Mouse (Mus musculus): ENCODE measurements around the gene Dhx35. TPM values are rescaled to one million over a fixed set of nuclear protein-coding genes. Genes with fewer than 3 reads are reported as not detected.
A peak's percentile ranks its signal among the peaks of the same experiment; 100 is the strongest.

Dhx35 gene
- polyA plus RNA-seq, 1 experiment from 2014 or later = 17.3 TPM

DNA sequence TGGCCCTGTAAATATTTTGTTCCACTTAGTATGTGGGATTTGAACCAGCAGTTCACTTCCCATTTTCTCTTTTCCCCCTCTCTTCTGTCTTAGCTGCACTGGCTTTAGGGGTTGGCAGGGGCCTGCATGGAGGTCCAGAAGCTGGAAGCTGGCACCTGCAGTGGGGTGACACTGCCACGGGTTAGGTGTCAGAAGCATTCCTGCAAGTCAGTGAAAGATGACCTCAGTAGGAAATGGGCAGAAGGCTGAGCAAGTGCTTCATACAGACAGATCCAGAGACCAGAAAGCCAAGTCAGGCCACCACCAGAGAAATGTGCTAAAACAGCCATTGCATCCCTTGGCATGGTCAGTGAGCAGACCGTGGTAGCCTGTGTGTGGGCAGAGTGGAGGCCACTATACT lies 66.5 kb downstream of the Dhx35 start:
- WGBS = 85% methylated on average over 2 of the region's 2 CpGs
- no peak overlapping the region for H3K27ac ChIP-seq (replicated peaks)
- no peaks in the 10 kb centered on the region for H3K4me1 ChIP-seq
- H3K27me3 ChIP-seq = no peaks in the 10 kb centered on the region
- peaks cover 5% of the 10 kb centered on the region; the same call in 1 of the 2 replicates for H3K36me3 ChIP-seq
- H3K4me2 ChIP-seq (replicated peaks) = no peak overlapping the region
- no peak overlapping the region for H3K4me3 ChIP-seq
- H3K9me3 ChIP-seq = no peaks in the 10 kb centered on the region
- H3K9ac ChIP-seq (replicated peaks) = no peak overlapping the region
- no peak for ATAC-seq (replicated peaks)

DNA sequence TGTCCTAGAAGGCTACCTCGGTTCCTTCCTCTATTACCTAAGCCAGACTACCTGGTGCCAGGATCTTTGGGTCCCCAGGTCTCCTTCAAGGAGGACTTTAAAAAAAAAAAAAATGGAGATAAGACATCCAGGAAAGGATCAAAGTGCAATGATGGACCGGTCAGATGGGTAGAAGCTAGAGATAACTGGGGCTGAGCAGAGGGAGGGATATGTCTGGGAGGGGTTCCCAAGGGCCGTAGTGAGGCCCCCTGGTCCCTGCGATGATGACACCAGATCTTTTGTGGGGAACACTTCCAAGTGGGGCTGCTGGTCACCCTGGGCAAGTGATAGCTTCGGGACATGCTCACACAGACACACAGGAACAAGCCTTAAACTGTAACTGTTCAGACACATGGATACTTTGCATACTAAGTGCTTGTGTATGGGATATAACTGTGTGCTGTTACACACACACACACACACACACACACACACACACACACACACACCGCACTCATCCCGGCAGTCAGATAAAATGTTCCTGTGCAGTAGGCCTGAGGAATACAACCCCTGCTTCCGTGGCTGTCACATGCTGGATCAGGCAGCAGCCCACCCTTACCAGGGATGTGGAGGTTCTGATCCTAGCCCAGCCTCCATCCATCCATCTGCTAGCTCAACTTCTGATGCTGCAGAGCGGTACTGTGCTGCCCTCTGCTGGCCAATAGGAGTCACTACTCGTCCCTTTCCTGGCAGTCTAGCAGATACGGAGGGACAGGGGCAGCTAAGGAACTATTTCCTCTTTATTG lies 68.9 kb downstream of the Dhx35 start:
- 57% methylated on average over 11 of the region's 11 CpGs for WGBS
- Histone ChIP-seq H3K4me3 (no peak overlapping the region), H3K4me2 (replicated peaks) (no peak overlapping the region), H3K9me3 (no peaks in the 10 kb centered on the region), H3K9ac (replicated peaks) (no peak overlapping the region), H3K36me3 (no peaks in the 10 kb centered on the region), H3K27me3 (no peaks in the 10 kb centered on the region), H3K4me1 (no peaks in the 10 kb centered on the region), H3K27ac (replicated peaks) (no peak overlapping the region)
- ATAC-seq (replicated peaks) = peak; percentile 71

DNA sequence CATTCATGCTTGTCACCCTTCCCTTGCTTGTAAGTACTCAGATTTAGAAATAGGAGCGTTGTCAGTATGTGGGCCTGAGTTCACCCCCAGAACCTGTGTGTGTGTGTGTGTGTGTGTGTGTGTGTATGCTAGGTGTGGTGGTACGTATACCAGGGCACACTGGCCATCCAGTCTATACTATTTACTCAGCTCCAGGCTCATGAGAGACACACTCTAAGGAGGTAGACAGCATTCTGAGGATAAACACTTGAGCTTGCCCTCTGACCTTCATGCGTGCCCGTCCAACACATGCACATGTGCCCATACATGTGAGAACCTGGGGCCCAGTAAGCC lies 69.5 kb downstream of the Dhx35 start:
- WGBS = 82% methylated on average over 4 of the region's 4 CpGs
- Histone ChIP-seq H3K9me3 (no peaks in the 10 kb centered on the region), H3K4me3 (no peak overlapping the region), H3K4me1 (no peaks in the 10 kb centered on the region), H3K27ac (replicated peaks) (no peak overlapping the region), H3K9ac (replicated peaks) (no peak overlapping the region), H3K27me3 (no peaks in the 10 kb centered on the region), H3K36me3 (no peaks in the 10 kb centered on the region), H3K4me2 (replicated peaks) (no peak overlapping the region)
- ATAC-seq (replicated peaks) = peak; percentile 53

DNA sequence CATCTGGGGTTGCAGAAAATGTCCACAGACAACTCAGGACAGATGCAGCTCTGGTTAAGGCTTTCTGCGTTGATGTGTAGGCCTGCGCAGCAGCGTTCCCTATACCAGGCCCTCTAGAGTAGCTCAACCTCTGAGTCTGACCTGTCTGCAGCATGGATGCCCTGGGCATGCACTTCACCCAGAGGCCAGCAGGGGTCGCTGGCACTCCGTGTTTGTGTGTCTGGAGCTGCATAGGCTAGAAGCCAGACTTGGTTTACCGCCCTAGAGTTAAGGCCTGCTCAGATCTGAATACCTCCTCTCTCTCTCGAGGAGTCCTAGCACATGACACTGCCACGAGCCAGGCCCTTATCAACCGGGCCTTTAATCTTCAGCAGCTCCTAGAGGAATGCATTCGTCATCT lies 70.8 kb downstream of the Dhx35 start:
- Histone ChIP-seq H3K36me3 (no peaks in the 10 kb centered on the region), H3K4me2 (replicated peaks) (no peak overlapping the region), H3K27me3 (no peaks in the 10 kb centered on the region), H3K9me3 (no peaks in the 10 kb centered on the region), H3K9ac (replicated peaks) (no peak overlapping the region), H3K4me3 (no peak overlapping the region), H3K27ac (replicated peaks) (no peak overlapping the region), H3K4me1 (peaks cover 6% of the 10 kb centered on the region)
- peak; percentile 35 for ATAC-seq (replicated peaks)
- WGBS = 25% methylated on average over 10 of the region's 10 CpGs

DNA sequence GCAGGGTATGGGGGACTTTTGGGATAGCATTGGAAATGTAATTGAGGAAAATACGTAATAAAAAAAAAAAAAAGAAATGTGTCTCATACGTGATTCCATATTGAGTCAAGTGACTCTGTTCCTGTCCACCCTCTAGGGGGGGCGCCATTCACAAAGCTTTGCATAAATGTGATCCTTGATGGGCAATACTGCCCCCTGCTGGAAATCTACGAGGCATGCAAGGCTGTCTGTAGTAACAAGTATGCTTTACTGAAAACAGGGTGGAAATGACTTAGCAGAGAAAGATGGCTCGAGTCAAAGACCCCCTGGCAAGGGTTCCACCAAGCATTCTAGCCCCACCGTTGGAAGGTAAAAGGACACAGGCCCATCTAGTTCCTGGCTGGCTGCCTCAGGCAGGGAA lies 92.0 kb downstream of the Dhx35 start:
- no peak overlapping the region for H3K4me2 ChIP-seq (replicated peaks)
- H3K9ac ChIP-seq (replicated peaks) = no peak overlapping the region
- no peak overlapping the region for H3K27ac ChIP-seq (replicated peaks)
- no peaks in the 10 kb centered on the region for H3K36me3 ChIP-seq
- no peak for ATAC-seq (replicated peaks)
- H3K27me3 ChIP-seq = no peaks in the 10 kb centered on the region
- H3K9me3 ChIP-seq = no peaks in the 10 kb centered on the region
- H3K4me3 ChIP-seq = no peak overlapping the region
- no peaks in the 10 kb centered on the region for H3K4me1 ChIP-seq
- WGBS = 51% methylated on average over 6 of the region's 6 CpGs

DNA sequence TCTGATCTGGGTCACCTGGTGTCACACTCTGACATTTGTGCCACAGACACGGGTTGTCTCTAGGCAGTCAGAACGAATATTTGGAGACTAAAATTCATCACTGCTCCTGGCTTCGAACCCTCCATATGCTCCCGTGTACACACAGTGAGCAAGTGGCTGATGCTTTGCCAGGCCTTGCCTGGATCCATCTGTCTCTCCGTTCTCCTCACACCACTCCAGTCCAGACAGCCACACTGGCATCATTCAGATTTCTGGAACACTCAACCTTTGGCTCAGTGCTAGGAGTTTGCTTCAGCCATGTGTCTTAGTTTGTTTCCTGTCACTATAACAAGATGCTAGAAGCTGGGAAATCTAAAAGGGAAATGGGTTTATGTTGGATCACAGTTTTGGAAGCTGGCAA lies 93.9 kb downstream of the Dhx35 start:
- Histone ChIP-seq H3K27ac (replicated peaks) (no peak overlapping the region), H3K4me1 (no peaks in the 10 kb centered on the region), H3K4me2 (replicated peaks) (no peak overlapping the region), H3K4me3 (no peak overlapping the region), H3K27me3 (no peaks in the 10 kb centered on the region), H3K9ac (replicated peaks) (no peak overlapping the region), H3K36me3 (no peaks in the 10 kb centered on the region), H3K9me3 (no peaks in the 10 kb centered on the region)
- peak; percentile 90; the same call in 1 of the 2 replicates for ATAC-seq (replicated peaks)
- WGBS = 56% methylated on average over 5 of the region's 5 CpGs

DNA sequence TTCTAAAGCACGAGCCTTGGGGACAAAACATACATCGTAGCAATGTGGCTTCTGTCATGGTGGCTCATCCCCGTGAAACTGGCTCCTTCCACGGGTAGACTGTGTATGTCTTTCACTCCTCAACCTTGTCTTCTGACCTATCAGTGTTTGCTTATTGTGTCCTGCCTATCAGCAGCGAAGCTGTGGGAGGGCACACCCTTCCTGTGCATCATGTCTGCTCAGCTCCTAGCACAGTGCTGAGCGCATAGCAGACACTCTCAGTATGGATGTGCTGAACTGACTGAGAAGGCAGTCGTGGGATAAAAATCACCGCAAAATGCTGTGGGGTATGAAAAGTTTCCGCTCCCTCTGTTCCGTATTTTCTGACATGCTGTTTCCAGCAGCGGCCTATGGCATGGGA lies 94.6 kb downstream of the Dhx35 start:
- H3K4me3 ChIP-seq = no peak overlapping the region
- H3K9ac ChIP-seq (replicated peaks) = no peak overlapping the region
- no peak for ATAC-seq (replicated peaks)
- H3K27ac ChIP-seq (replicated peaks) = no peak overlapping the region
- no peaks in the 10 kb centered on the region for H3K9me3 ChIP-seq
- no peaks in the 10 kb centered on the region for H3K4me1 ChIP-seq
- no peaks in the 10 kb centered on the region for H3K27me3 ChIP-seq
- no peak overlapping the region for H3K4me2 ChIP-seq (replicated peaks)
- H3K36me3 ChIP-seq = no peaks in the 10 kb centered on the region
- WGBS = 63% methylated on average over 11 of the region's 11 CpGs

DNA sequence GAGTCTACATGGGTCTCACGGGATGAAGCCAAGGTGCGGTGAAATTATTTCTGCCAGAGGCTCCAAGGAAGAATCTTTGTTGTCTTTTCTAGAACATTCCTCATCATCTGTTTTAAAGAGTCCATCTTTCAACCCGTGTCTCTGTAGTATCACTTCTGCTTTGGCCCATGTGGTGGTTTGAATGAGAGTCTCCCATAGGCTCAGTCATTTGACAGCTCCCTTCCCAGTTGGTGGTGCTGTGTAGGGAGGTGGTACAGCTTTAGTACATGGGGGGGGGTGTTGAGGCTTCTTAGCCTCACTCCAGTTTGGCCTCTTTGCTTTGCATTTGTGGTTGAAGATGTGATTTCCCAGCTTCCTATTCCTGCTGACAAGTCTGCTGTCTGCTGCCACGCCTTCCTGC lies 96.7 kb downstream of the Dhx35 start:
- Histone ChIP-seq H3K4me2 (replicated peaks) (no peak overlapping the region), H3K9me3 (no peaks in the 10 kb centered on the region), H3K36me3 (no peaks in the 10 kb centered on the region), H3K4me1 (no peaks in the 10 kb centered on the region), H3K27me3 (no peaks in the 10 kb centered on the region), H3K4me3 (no peak overlapping the region), H3K9ac (replicated peaks) (no peak overlapping the region), H3K27ac (replicated peaks) (no peak overlapping the region)
- WGBS = 95% methylated on average over 4 of the region's 4 CpGs
- ATAC-seq (replicated peaks) = no peak

DNA sequence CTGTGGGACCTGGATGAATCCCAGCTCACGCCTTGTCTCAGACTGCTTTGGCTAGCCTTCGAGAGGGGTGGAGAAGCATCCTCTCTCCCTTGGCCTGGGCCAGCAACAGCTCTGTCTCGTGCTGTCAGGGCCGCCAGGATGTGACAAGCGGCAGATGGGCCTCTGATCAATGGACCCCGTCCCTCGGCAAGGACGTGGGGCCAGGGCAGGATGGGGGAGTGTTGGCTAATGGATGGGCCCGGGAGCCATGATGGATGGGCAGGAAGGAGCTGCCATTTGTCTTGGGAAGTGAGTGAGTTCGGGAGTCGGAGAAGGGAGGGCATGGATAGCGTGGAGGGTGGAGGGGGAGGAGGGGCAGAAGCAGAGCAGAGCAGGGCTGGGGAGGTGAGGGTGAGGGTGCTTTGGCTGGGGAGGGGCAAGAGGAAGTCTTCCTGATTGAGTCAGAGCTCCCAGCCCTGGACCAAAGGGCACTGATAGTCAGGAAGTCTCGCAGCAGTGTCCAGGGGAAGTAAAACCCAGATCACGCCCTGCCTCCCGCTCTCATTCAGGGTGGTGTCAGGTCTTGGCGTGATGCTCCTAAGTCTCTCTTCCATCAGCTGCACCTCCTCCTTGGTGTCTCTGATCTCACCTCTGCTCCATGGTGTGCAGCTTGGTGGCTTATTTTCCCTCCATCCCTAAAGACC lies 98.7 kb downstream of the Dhx35 start:
- Histone ChIP-seq H3K9ac (replicated peaks) (no peak overlapping the region), H3K36me3 (no peaks in the 10 kb centered on the region), H3K27ac (replicated peaks) (no peak overlapping the region), H3K9me3 (no peaks in the 10 kb centered on the region), H3K4me2 (replicated peaks) (no peak overlapping the region), H3K4me1 (no peaks in the 10 kb centered on the region), H3K4me3 (no peak overlapping the region), H3K27me3 (no peaks in the 10 kb centered on the region)
- WGBS = 80% methylated on average over 16 of the region's 16 CpGs
- ATAC-seq (replicated peaks) = no peak

DNA sequence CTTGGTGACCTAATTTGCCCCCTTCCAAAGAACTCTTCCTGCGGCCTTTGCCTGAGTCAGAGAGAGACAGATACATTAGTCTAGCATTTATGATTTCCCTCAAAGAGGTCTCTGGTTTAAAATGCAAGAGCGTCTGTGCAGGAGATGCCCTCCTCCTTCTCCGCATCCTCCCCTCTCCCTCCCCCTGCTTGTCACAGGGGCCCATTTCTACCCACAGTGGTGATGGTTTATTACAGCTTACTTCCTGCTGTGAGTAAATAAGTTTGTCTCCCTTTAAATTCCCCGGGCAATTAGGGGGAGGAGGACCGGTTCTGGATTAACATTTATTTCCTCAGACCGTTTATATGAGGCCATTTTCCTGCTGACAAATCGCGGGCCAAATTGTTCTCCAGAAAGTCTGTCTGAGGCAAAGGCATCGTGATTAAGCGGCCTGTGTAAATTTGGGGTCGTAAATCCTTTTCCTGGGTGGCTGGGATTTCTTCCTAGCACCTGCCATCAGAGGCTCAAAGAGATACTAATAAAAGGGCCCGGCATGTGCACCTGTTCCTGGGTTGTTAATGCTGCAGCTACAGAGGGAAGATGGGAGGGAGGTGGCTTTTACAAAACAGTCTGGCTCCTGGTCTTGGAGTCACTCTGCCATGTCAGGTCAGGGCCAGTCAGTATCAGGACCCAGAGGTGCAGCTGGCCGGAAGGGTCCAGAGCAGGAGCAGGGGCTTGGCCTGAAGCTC lies 104.0 kb downstream of the Dhx35 start:
- Histone ChIP-seq H3K4me2 (replicated peaks) (no peak overlapping the region), H3K4me1 (no peaks in the 10 kb centered on the region), H3K27ac (replicated peaks) (no peak overlapping the region), H3K36me3 (no peaks in the 10 kb centered on the region), H3K27me3 (no peaks in the 10 kb centered on the region), H3K4me3 (no peak overlapping the region), H3K9ac (replicated peaks) (no peak overlapping the region), H3K9me3 (no peaks in the 10 kb centered on the region)
- 26% methylated on average over 13 of the region's 13 CpGs for WGBS
- ATAC-seq (replicated peaks) = no peak
